Mouse (Mus musculus): Measurements from ENCODE around the gene Bloc1s4.

DNA sequence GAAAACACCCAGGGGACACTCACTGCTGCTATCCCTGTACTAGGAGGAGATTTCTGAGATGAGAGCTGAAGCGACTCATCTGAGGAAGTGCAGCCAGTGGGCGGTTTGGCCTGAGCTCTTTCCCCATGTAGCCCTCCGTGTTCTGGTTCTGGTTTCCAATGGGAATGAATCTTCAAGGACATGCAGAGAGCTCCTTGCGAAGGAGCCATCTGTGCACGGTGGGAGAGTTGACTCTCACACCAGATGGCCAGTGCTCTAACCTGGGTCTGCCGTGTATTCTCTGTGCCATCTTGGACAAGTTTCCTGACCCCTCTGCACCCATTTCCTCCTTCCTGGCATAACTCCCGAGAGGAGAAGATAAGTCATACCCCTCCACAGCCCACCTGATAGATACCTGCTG, 20.7 kb downstream of the Bloc1s4 start:
- no peak for TF ChIP-seq MYOG (IDR thresholded peaks at IDR 0.05; ENCODE audit: control insufficient read depth, extremely low read depth, insufficient read length)
- no peak for TF ChIP-seq CTCF (IDR thresholded peaks at IDR 0.05; ENCODE audit: control insufficient read depth, insufficient read depth, insufficient read length)
- TF ChIP-seq MYOD1 (IDR thresholded peaks at IDR 0.05; ENCODE audit: control insufficient read depth, insufficient read length, low read depth), result no peak
